Mouse (Mus musculus) liver, adult 2 months (tissue): ENCODE data around the gene Asb3. TPM values are rescaled to one million over a fixed set of nuclear protein-coding genes. Genes with fewer than 3 reads are reported as not detected.
"Not testable (repeated sequence)": the region's sequence is repeated elsewhere in the genome, so short reads cannot be mapped to it uniquely, and the experiment has no call there.

Source experiments
- DNase-seq: peaks from one replicate; pipeline ENCODE4 v3.0.0-alpha.2; 2011; ENCODE audit warnings: low read depth, low spot score; ENCODE audit errors: extremely low read depth
- H3K27ac ChIP-seq: fragments of 200-500 bp; replicated peaks from 2 replicates; pipeline ENCODE4 v1.5.1; 2012; ENCODE audit warnings: low read depth, mild to moderate bottlenecking, control low read depth, inconsistent platforms, low read length; ENCODE audit not compliant: insufficient read depth
- H3K27me3 ChIP-seq: fragments of 200-500 bp; 2 replicates; pipeline ENCODE4 v1.6.1; 2012; ENCODE audit warnings: mild to moderate bottlenecking, moderate library complexity, low read length, inconsistent platforms; ENCODE audit not compliant: control insufficient read depth, insufficient read depth
- H3K36me3 ChIP-seq: fragments of 200-500 bp; 2 replicates; pipeline ENCODE4 v1.6.1; 2012; ENCODE audit warnings: low read length, inconsistent platforms; ENCODE audit not compliant: control insufficient read depth, insufficient read depth
- H3K4me1 ChIP-seq: fragments of 200-500 bp; 2 replicates; pipeline ENCODE4 v1.6.1; 2011; ENCODE audit warnings: low read length; ENCODE audit not compliant: control insufficient read depth, insufficient read depth
- H3K4me3 ChIP-seq: fragments of 200-500 bp; 2 replicates; pipeline ENCODE4 v1.5.1; 2011; ENCODE audit warnings: low read depth, mild to moderate bottlenecking, control low read depth, low read length, moderate library complexity; ENCODE audit not compliant: insufficient read depth
- H3K79me2 ChIP-seq: fragments of 200-500 bp; 2 replicates; pipeline ENCODE4 v1.6.1; 2012; ENCODE audit warnings: inconsistent platforms, mild to moderate bottlenecking, low read length, moderate library complexity; ENCODE audit not compliant: control insufficient read depth, insufficient read depth
- H3K9ac ChIP-seq: fragments of 200-500 bp; 2 replicates; pipeline ENCODE4 v1.6.1; 2012; ENCODE audit warnings: low read depth, mild to moderate bottlenecking, control low read depth, inconsistent platforms, low read length
- CTCF ChIP-seq: fragments of 200-500 bp; IDR thresholded peaks from 2 replicates; pipeline ENCODE4 v1.5.1; 2011; ENCODE audit warnings: low read depth, low read length, control low read depth
- POLR2A ChIP-seq: fragments of 200-500 bp; IDR thresholded peaks from 2 replicates; pipeline ENCODE4 v1.6.1; 2011; ENCODE audit warnings: low read length, control low read depth; ENCODE audit not compliant: insufficient read depth; ENCODE audit errors: extremely low read depth
- WGBS: fragments of 180-500 bp; shearing (Covaris S2); methylation state at CpG from one replicate; pipeline ENCODE4 v1.1.7; 2018; 5-methylcytosine and 5-hydroxymethylcytosine counted together
- polyA plus RNA-seq: library from polyadenylated mRNA; depleted of rRNA; stranded (reverse); fragments of >200 nt; gene quantifications from 2 replicates; pipeline ENCODE4 v1.2.3, GENCODE M21; 2012
- total RNA-seq: library from RNA; depleted of rRNA; stranded (reverse); fragments of >200 nt; gene quantifications from 2 replicates; pipeline ENCODE4 v1.2.3, GENCODE M21; 2014

Gene Asb3
- total and polyA plus RNA-seq, 2 experiments = 1.6 to 10.8 TPM

- no peak for TF ChIP-seq CTCF
- no peak for TF ChIP-seq POLR2A
- DNase-seq = peak; percentile 84
- H3K9ac ChIP-seq = no peak overlapping the region
- no peak overlapping the region for H3K4me3 ChIP-seq
- H3K4me1 ChIP-seq = peaks cover 6% of the 10 kb centered on the region; the same call in 1 of the 2 replicates
- H3K27me3 ChIP-seq = no peaks in the 10 kb centered on the region
- WGBS = 48% methylated on average over 4 of the region's 4 CpGs
- H3K27ac ChIP-seq = no peak overlapping the region
- H3K36me3 ChIP-seq = peaks cover 4% of the 10 kb centered on the region; the same call in 1 of the 2 replicates
- H3K79me2 ChIP-seq = no peaks in the 10 kb centered on the region; the same call in 1 of the 2 replicates
Measured at GRCm38 (mm10) chr11:31001169-31001908, 116.1 kb downstream of the Asb3 start.

GRCm38 (mm10) chr11:31009668-31010067, 124.5 kb downstream of the Asb3 start:
- H3K27ac ChIP-seq, H3K9ac ChIP-seq, DNase-seq, H3K36me3 ChIP-seq, H3K27me3 ChIP-seq, H3K79me2 ChIP-seq, H3K4me1 ChIP-seq, H3K4me3 ChIP-seq: not testable (repeated sequence)
- 97% methylated on average over 1 of the region's 1 CpGs for WGBS

GRCm38 (mm10) chr11:31017466-31017865, 132.2 kb downstream of the Asb3 start:
- H3K27ac ChIP-seq, DNase-seq, H3K36me3 ChIP-seq, H3K4me3 ChIP-seq, H3K4me1 ChIP-seq, H3K27me3 ChIP-seq, H3K9ac ChIP-seq, H3K79me2 ChIP-seq: not testable (repeated sequence)
- WGBS = 81% methylated on average over 15 of the region's 15 CpGs

GRCm38 (mm10) chr11:31034958-31035357, 149.7 kb downstream of the Asb3 start:
- DNase-seq = no peak
- H3K4me3 ChIP-seq = no peak overlapping the region
- H3K4me1 ChIP-seq = no peaks in the 10 kb centered on the region

GRCm38 (mm10) chr11:31089973-31090372, 204.8 kb downstream of the Asb3 start:
- H3K36me3 ChIP-seq = peaks cover 6% of the 10 kb centered on the region; the same call in 1 of the 2 replicates
- no peaks in the 10 kb centered on the region for H3K27me3 ChIP-seq
- H3K4me3 ChIP-seq = no peak overlapping the region
- H3K79me2 ChIP-seq = no peaks in the 10 kb centered on the region
- no peak for DNase-seq
- H3K9ac ChIP-seq = no peak overlapping the region
- H3K27ac ChIP-seq = no peak overlapping the region
- TF ChIP-seq CTCF = no peak
- TF ChIP-seq POLR2A = no peak
- 97% methylated on average over 10 of the region's 10 CpGs for WGBS
- no peaks in the 10 kb centered on the region for H3K4me1 ChIP-seq

More at GRCm38 (mm10) chr11:31034958-31035357, 149.7 kb downstream of the Asb3 start:
- no peak overlapping the region for H3K9ac ChIP-seq
- TF ChIP-seq POLR2A = no peak
- TF ChIP-seq CTCF = no peak
- H3K79me2 ChIP-seq = no peaks in the 10 kb centered on the region
- no peaks in the 10 kb centered on the region for H3K27me3 ChIP-seq
- WGBS = 99% methylated on average over 4 of the region's 4 CpGs
- H3K27ac ChIP-seq = no peak overlapping the region
- peaks cover 9% of the 10 kb centered on the region for H3K36me3 ChIP-seq

- H3K4me1 ChIP-seq = no peaks in the 10 kb centered on the region
- H3K4me3 ChIP-seq = no peak overlapping the region
- DNase-seq = no peak
- H3K79me2 ChIP-seq = no peaks in the 10 kb centered on the region
- peaks cover 6% of the 10 kb centered on the region; the same call in 1 of the 2 replicates for H3K36me3 ChIP-seq
- no peak overlapping the region for H3K9ac ChIP-seq
- no peaks in the 10 kb centered on the region for H3K27me3 ChIP-seq
- TF ChIP-seq CTCF = no peak
- TF ChIP-seq POLR2A = no peak
- H3K27ac ChIP-seq = no peak overlapping the region
- WGBS = 97% methylated on average over 3 of the region's 3 CpGs
Measured at GRCm38 (mm10) chr11:31090478-31090978, 205.3 kb downstream of the Asb3 start.

GRCm38 (mm10) chr11:31099519-31099918, 214.3 kb downstream of the Asb3 start:
- not testable (repeated sequence) for DNase-seq, H3K9ac ChIP-seq, H3K4me3 ChIP-seq, H3K27ac ChIP-seq, H3K27me3 ChIP-seq, H3K4me1 ChIP-seq, H3K36me3 ChIP-seq, H3K79me2 ChIP-seq
